Mouse (Mus musculus) urinary bladder, postnatal 14 days (tissue): ENCODE data around the gene Itga6.
A peak's percentile ranks its signal among the peaks of the same experiment; 100 is the strongest.
"Not testable (repeated sequence)": the region's sequence is repeated elsewhere in the genome, so short reads cannot be mapped to it uniquely, and the experiment has no call there.

Experiments
- DNase-seq: peaks from one replicate; pipeline ENCODE4 v3.0.0; 2021; ENCODE audit warnings: low spot score

Gene Itga6

DNA sequence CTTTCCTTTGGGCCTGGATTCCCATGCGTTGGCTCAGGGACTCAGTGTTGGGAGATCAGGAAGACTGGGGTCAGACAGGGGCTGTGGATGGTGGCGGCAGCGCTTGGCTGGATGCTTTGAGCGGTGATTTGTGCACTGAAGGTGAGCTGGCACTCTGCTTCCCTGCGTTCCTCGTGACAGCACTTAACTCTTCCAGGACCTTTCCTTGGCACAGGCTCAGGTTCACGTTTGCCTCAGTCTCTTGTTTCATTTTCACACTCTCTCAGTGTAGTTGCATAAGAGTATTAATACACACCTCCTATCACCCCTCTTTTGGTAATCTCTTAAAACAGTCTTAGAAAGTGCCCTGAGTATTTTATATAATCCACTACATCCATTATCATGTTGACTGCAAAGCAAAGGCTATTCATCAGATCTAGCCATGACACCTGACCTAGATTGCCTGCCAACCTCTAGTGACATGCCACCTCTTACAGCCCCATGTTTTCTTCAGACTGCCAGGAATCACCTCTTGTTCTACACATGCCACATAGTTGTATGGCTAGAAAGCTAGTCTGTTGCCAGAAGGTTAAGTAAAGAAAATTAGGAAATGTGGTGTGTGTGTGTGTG, 147.4 kb downstream of the Itga6 start:
- no peak for DNase-seq

DNA sequence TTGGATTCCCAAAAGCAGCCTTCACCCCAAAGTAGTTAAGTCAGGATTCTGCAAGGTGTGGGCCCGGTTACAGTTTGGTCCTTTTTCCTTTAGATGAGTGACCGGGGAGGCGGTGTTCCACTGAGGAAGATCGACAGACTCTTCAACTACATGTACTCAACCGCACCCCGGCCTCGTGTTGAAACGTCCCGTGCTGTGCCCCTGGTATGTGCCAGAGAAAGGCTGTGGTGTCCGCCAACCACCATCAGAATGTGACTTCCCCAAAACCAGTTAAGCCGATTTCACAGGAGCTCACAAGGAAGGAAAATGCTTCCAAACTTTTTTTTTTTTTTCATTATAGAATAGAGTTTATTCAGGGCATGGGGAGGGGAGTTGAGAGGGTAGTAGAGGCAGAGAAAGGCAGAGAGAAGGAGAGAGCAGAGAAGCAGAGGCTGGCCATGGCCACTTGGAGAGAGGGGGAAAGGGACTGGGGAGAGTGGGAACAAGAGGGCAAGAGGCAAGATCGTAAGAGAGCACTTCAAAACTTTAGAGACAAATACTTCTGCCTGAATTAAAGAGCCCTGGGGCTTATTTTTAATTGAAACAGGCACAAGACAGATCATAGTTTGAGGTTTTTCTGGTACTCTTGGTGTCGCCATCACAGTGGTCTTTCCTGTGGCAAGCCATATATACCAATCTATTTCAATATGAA, 150.3 kb downstream of the Itga6 start:
- no peak for DNase-seq

GRCm38 (mm10) chr2:71897420-71897819, 152.0 kb downstream of the Itga6 start:
- no peak for DNase-seq

DNA sequence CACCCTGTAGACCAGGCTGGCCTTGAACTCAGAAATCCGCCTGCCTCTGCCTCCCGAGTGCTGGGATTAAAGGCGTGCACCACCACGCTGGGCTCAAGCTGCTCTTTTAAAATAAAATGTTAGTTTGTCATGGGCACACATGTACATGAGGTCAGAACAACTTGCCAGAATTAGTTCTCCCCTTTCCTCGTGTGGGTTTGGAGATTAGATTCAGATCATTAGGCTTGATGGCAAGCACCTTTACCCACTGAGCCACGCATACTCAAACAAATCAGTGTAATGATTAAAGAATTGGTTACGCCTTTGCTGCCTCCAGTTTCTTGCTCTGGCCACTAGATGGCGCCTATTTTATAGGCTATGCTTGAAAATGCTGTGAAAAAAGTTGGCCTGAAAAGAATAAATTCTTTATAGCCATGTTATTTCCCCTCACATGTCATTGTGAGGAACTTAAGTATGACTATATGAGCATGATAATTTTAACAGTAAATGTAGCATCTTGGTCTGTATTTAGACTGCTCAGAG, 153.0 kb downstream of the Itga6 start:
- DNase-seq = peak; percentile 36

- no peak for DNase-seq
Measured at GRCm38 (mm10) chr2:71899886-71900285, 154.5 kb downstream of the Itga6 start.

GRCm38 (mm10) chr2:71905154-71905553, 159.7 kb downstream of the Itga6 start:
- no peak for DNase-seq

DNA sequence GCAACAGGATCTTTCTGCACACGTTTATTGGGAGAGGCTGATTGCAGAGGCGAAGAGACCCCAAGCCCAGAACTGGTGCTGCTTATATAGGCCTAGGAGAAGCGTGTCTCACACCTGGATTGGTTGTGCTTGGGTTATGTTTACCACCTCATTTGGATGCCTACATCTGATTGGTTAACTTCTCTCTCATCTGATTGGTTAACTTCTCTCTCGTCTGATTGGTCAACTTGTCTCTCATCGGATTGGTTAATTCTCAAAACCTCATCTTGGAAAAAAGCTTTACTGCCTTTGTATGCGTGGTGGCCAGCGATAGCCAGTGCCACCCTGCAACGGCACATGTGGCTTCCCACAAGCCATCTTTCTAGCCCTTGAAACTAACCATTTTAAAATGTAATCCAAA, 160.9 kb downstream of the Itga6 start:
- not testable (repeated sequence) for DNase-seq
